Mouse (Mus musculus): ENCODE results near the gene Casp2.

- TF ChIP-seq CTCF (IDR thresholded peaks at IDR 0.05; ENCODE audit: extremely low read depth, insufficient read length, insufficient replicate concordance, low read depth, low read length) (no peak), POLR2A (IDR thresholded peaks at IDR 0.05; ENCODE audit: low read depth, low read length) (no peak)
These were observed 17.6 kb upstream of the Casp2 start for GRCm38 (mm10) chr6:42247173-42247572.

Data from small intestine, adult 2 months (tissue).